Mouse (Mus musculus) mouse trophoblast stem cell (cell line): Measurements from ENCODE around the gene Obsl1.

ENCODE experiments used
- in situ Hi-C, 2 experiments: fragments of 300-500 bp; cut with MseI, MboI; formaldehyde crosslinking; loops; 2 replicates in 1 of 2; 3 replicates in 1 of 2; pipeline ENCODE4 v1.15.1; 2025

Obsl1 gene

GRCm38 (mm10) chr1:75456746-75457564 lies 49.3 kb downstream of the Obsl1 start:
- in situ Hi-C loops = no loop called here

GRCm38 (mm10) chr1:75455948-75456347 lies 50.3 kb downstream of the Obsl1 start:
- in situ Hi-C loops = no loop called here

- in situ Hi-C loops = no loop called here
Observed at GRCm38 (mm10) chr1:75455433-75455832, 50.8 kb downstream of the Obsl1 start.

GRCm38 (mm10) chr1:75451900-75452299 lies 54.4 kb downstream of the Obsl1 start:
- in situ Hi-C loops = no loop called here

- in situ Hi-C loops = no loop called here
Observed at GRCm38 (mm10) chr1:75450314-75451005, 55.8 kb downstream of the Obsl1 start, which contains the start of gene Asic4. TSS of gene Asic4 (plus strand) at chr1:75450436.

- in situ Hi-C loops = no loop called here
Observed at GRCm38 (mm10) chr1:75449377-75450135, 56.7 kb downstream of the Obsl1 start.

GRCm38 (mm10) chr1:75448937-75449336 lies 57.3 kb downstream of the Obsl1 start:
- in situ Hi-C loops = no loop called here

- in situ Hi-C loops = no loop called here
Observed at GRCm38 (mm10) chr1:75448052-75448431, 58.2 kb downstream of the Obsl1 start.

- in situ Hi-C loops = no loop called here
Observed at GRCm38 (mm10) chr1:75447265-75448051, 58.8 kb downstream of the Obsl1 start.

- in situ Hi-C loops = no loop called here
Observed at GRCm38 (mm10) chr1:75446656-75447055, 59.6 kb downstream of the Obsl1 start.

GRCm38 (mm10) chr1:75445751-75446611 lies 60.3 kb downstream of the Obsl1 start:
- in situ Hi-C loops = no loop called here

GRCm38 (mm10) chr1:75445141-75445701 lies 61.0 kb downstream of the Obsl1 start:
- in situ Hi-C loops = no loop called here

- in situ Hi-C loops = no loop called here
Observed at GRCm38 (mm10) chr1:75444208-75444607, 62.0 kb downstream of the Obsl1 start.

GRCm38 (mm10) chr1:75443247-75444024 lies 62.8 kb downstream of the Obsl1 start:
- in situ Hi-C loops = no loop called here

- in situ Hi-C loops = no loop called here
Observed at GRCm38 (mm10) chr1:75442811-75443210, 63.4 kb downstream of the Obsl1 start.

GRCm38 (mm10) chr1:75442171-75442570 lies 64.1 kb downstream of the Obsl1 start:
- in situ Hi-C loops = no loop called here

- in situ Hi-C loops = no loop called here
Observed at GRCm38 (mm10) chr1:75441471-75441996, 64.7 kb downstream of the Obsl1 start.

GRCm38 (mm10) chr1:75440661-75441060 lies 65.6 kb downstream of the Obsl1 start:
- in situ Hi-C loops = no loop called here

GRCm38 (mm10) chr1:75438782-75439181 lies 67.5 kb downstream of the Obsl1 start:
- in situ Hi-C loops = no loop called here
